Mouse (Mus musculus): ENCODE measurements at regions not wholly inside any gene's neighbourhood (a gene's known extent, or its start where the extent isn't known, plus 50 kb on each side); places are given as distances from the start of the nearest gene placed in this dataset.
"Not testable (repeated sequence)": the region's sequence is repeated elsewhere in the genome, so short reads cannot be mapped to it uniquely, and the experiment has no call there.

DNA sequence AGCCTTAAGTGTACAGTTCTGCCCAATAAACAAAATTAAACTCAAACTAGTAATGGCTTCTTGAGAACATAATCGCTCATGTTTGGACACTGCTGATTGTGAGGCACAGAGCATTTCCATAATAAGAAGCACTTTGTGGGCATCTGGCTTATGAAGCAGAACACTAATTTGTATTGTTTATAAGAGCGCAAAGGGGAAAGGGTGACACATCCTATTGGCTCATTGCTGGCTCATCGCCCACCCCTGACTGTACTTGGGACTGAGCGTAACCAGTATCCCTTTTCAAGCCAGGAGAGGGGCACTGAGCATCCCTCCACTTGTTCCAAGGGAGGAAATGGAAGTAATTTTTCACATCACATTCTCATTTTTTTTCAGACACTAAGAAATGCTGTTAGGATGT is 288.0 kb downstream of the Sfmbt2 start:
- no peaks in the 10 kb centered on the region for H3K4me1 ChIP-seq (ENCODE audit: insufficient read depth, low read depth, low read length)
- H3K9me3 ChIP-seq (ENCODE audit: low read length): no peaks in the 10 kb centered on the region
- no peak overlapping the region for H3K4me3 ChIP-seq (ENCODE audit: low read depth, low read length)
- ATAC-seq (peak; percentile 59; the same call in 1 of the 2 replicates), DNase-seq (ENCODE audit: low spot score) (peak; percentile 43)
- no peak overlapping the region for H3K27ac ChIP-seq (ENCODE audit: low read length)
- no peaks in the 10 kb centered on the region for H3K27me3 ChIP-seq (replicated peaks; ENCODE audit: insufficient read depth, low read length)
- TF ChIP-seq EP300 (IDR thresholded peaks at IDR 0.05) (no peak), CTCF (IDR thresholded peaks at IDR 0.05) (no peak)
- H3K4me2 ChIP-seq (replicated peaks; ENCODE audit: low read depth, low read length): no peak overlapping the region
- 67% methylated on average over 4 of the region's 4 CpGs for WGBS
- H3K9ac ChIP-seq (replicated peaks; ENCODE audit: low read depth): no peak overlapping the region
- no peaks in the 10 kb centered on the region for H3K36me3 ChIP-seq (ENCODE audit: insufficient read depth, low read length)

DNA sequence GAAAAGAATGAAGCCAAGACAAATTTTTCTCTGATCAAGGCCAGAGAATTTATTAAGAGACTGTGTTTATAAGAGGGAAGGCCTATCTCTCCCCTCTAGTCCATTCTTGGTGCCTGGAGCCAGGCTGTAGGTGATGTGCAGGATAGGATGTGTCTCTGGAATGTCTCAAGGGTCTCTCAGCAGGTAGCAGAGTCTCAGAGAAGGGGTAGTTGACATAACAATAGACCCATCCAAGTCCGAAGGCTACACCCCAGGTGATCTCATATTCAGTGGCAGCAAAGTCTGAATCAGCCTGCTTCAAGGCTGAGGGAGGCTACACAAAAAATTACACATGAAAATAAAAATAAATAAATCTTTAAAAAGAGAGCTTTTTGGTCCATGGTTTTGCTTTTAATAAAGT is 297.6 kb downstream of the Sfmbt2 start:
- WGBS: 77% methylated on average over 1 of the region's 1 CpGs
- not testable (repeated sequence) for H3K36me3 ChIP-seq (ENCODE audit: insufficient read depth, low read length); H3K4me1 ChIP-seq (ENCODE audit: insufficient read depth, low read depth, low read length)

GRCm38 (mm10) chr2:10670423-10671298 is 300.4 kb downstream of the Sfmbt2 start:
- no peak overlapping the region for H3K4me2 ChIP-seq (replicated peaks; ENCODE audit: low read depth, low read length)
- no peak for TF ChIP-seq CTCF (IDR thresholded peaks at IDR 0.05)
- TF ChIP-seq EP300 (IDR thresholded peaks at IDR 0.05): no peak
- ATAC-seq: peak; percentile 38; the same call in 1 of the 2 replicates

More for the DNA sequence above, 297.6 kb downstream of the Sfmbt2 start:
- not testable (repeated sequence) for H3K4me2 ChIP-seq (replicated peaks; ENCODE audit: low read depth, low read length); ATAC-seq; H3K27ac ChIP-seq (ENCODE audit: low read length); H3K4me3 ChIP-seq (ENCODE audit: low read depth, low read length); H3K27me3 ChIP-seq (replicated peaks; ENCODE audit: insufficient read depth, low read length); DNase-seq (ENCODE audit: low spot score); H3K9ac ChIP-seq (replicated peaks; ENCODE audit: low read depth); H3K9me3 ChIP-seq (ENCODE audit: low read length)

DNA sequence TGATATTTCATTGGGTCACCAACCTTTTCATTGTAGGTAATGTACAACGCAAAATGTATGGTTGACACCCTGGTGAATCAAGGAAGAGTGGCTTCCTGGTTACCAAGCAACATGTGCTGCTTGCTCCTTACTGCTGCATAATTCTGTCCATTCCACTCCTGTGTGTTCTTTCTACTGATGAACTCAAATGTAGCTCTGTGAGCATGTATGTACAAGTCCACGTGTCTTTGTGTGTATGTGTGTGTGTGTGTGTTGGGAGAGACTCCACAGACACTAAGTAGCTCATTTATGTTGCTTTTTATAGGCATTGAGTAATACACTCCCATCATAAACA is 301.0 kb downstream of the Sfmbt2 start:
- WGBS: 65% methylated on average over 2 of the region's 2 CpGs
- no peaks in the 10 kb centered on the region for H3K27me3 ChIP-seq (replicated peaks; ENCODE audit: insufficient read depth, low read length)
- H3K9me3 ChIP-seq (ENCODE audit: low read length): no peaks in the 10 kb centered on the region
- no peaks in the 10 kb centered on the region for H3K36me3 ChIP-seq (ENCODE audit: insufficient read depth, low read length)
- no peak for DNase-seq (ENCODE audit: low spot score)
- H3K9ac ChIP-seq (replicated peaks; ENCODE audit: low read depth): no peak overlapping the region
- no peak overlapping the region for H3K27ac ChIP-seq (ENCODE audit: low read length)
- 0 out of 2 replicates have a peak, but pooled peaks have one; percentile 25 for ATAC-seq
- H3K4me1 ChIP-seq (ENCODE audit: insufficient read depth, low read depth, low read length): no peaks in the 10 kb centered on the region
- TF ChIP-seq EP300 (IDR thresholded peaks at IDR 0.05): no peak
- TF ChIP-seq CTCF (IDR thresholded peaks at IDR 0.05): no peak
- no peak overlapping the region for H3K4me2 ChIP-seq (replicated peaks; ENCODE audit: low read depth, low read length)
- no peak overlapping the region for H3K4me3 ChIP-seq (ENCODE audit: low read depth, low read length)

More at GRCm38 (mm10) chr2:10670423-10671298, 300.4 kb downstream of the Sfmbt2 start:
- H3K4me3 ChIP-seq (ENCODE audit: low read depth, low read length): no peak overlapping the region
- H3K9me3 ChIP-seq (ENCODE audit: low read length): no peaks in the 10 kb centered on the region
- peak; percentile 23 for DNase-seq (ENCODE audit: low spot score)
- no peaks in the 10 kb centered on the region for H3K27me3 ChIP-seq (replicated peaks; ENCODE audit: insufficient read depth, low read length)
- H3K4me1 ChIP-seq (ENCODE audit: insufficient read depth, low read depth, low read length): no peaks in the 10 kb centered on the region
- 50% methylated on average over 7 of the region's 7 CpGs for WGBS
- H3K9ac ChIP-seq (replicated peaks; ENCODE audit: low read depth): no peak overlapping the region
- no peaks in the 10 kb centered on the region for H3K36me3 ChIP-seq (ENCODE audit: insufficient read depth, low read length)
- H3K27ac ChIP-seq (ENCODE audit: low read length): no peak overlapping the region

GRCm38 (mm10) chr2:10672196-10672595 is 301.9 kb downstream of the Sfmbt2 start:
- Histone ChIP-seq H3K4me3 (ENCODE audit: low read depth, low read length) (no peak overlapping the region), H3K27me3 (replicated peaks; ENCODE audit: insufficient read depth, low read length) (no peaks in the 10 kb centered on the region), H3K9ac (replicated peaks; ENCODE audit: low read depth) (no peak overlapping the region), H3K36me3 (ENCODE audit: insufficient read depth, low read length) (no peaks in the 10 kb centered on the region), H3K4me1 (ENCODE audit: insufficient read depth, low read depth, low read length) (no peaks in the 10 kb centered on the region), H3K27ac (ENCODE audit: low read length) (no peak overlapping the region), H3K9me3 (ENCODE audit: low read length) (no peaks in the 10 kb centered on the region), H3K4me2 (replicated peaks; ENCODE audit: low read depth, low read length) (no peak overlapping the region)
- 70% methylated on average over 4 of the region's 4 CpGs for WGBS
- DNase-seq (ENCODE audit: low spot score): peak; percentile 22
- TF ChIP-seq EP300 (IDR thresholded peaks at IDR 0.05) (no peak), CTCF (IDR thresholded peaks at IDR 0.05) (no peak)
- peak; percentile 53 for ATAC-seq

DNA sequence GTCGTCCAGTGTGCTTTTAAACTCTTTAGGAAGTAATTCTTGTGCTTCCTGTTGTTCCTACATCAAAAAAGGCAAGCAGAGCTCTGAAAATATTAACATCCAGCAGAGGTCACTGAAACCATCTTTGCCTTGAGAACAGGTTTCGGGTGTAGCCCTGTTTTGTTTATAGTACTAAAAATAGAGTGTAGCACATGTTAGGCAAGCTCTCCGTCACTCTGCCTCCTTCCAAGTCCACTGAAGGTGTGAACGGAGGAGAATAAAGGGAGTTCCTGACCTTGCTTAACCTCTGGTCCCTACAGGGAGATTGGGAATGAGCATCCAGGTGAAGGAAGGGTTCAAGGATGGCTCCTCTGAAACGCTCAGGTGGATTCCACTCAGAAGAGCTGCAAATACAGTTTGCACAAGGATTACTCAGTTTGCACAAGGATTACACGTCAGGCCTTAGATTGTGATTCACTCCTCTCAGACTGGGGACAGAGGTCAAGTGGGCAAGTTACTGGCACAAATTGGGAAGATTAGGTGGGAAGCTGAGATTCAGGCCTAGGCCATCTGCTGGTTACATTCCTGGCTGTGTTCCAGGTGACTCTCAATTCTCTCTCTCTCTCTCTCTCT is 304.5 kb downstream of the Sfmbt2 start:
- H3K36me3 ChIP-seq (ENCODE audit: insufficient read depth, low read length): no peaks in the 10 kb centered on the region
- H3K4me3 ChIP-seq (ENCODE audit: low read depth, low read length): no peak overlapping the region
- no peak overlapping the region for H3K4me2 ChIP-seq (replicated peaks; ENCODE audit: low read depth, low read length)
- H3K9ac ChIP-seq (replicated peaks; ENCODE audit: low read depth): no peak overlapping the region
- no peaks in the 10 kb centered on the region for H3K9me3 ChIP-seq (ENCODE audit: low read length)
- H3K27me3 ChIP-seq (replicated peaks; ENCODE audit: insufficient read depth, low read length): no peaks in the 10 kb centered on the region
- no peaks in the 10 kb centered on the region for H3K4me1 ChIP-seq (ENCODE audit: insufficient read depth, low read depth, low read length)
- H3K27ac ChIP-seq (ENCODE audit: low read length): no peak overlapping the region
- DNase-seq (ENCODE audit: low spot score) (peak; percentile 64), ATAC-seq (0 out of 2 replicates have a peak, but pooled peaks have one; percentile 26)
- 9% methylated on average over 6 of the region's 6 CpGs for WGBS
- TF ChIP-seq CTCF (IDR thresholded peaks at IDR 0.05) (peak; percentile 30), EP300 (IDR thresholded peaks at IDR 0.05) (no peak)
